Mouse (Mus musculus) limb, embryonic 15.5 days (tissue): ENCODE measurements around the gene Wfdc1. TPM values are rescaled to one million over a fixed set of nuclear protein-coding genes. Genes with fewer than 3 reads are reported as not detected.

Source experiments
- ATAC-seq: fragments of 200-750 bp; cut with Nextera tagmentation; 2 replicates; pipeline ENCODE4 v1.8.0; 2017; ENCODE audit warnings: low read depth, moderate TSS enrichment; ENCODE audit not compliant: insufficient number of reproducible peaks, low FRiP score, low TSS enrichment
- H3K27ac ChIP-seq: fragments of 300-500 bp; sonication (generic); 2 replicates; pipeline ENCODE4 v1.5.1; 2015; ENCODE audit warnings: moderate library complexity, mild to moderate bottlenecking, inconsistent platforms
- H3K27me3 ChIP-seq: fragments of 300-500 bp; sonication (generic); 2 replicates; pipeline ENCODE4 v1.6.1; 2015; ENCODE audit warnings: inconsistent platforms
- H3K36me3 ChIP-seq: fragments of 300-500 bp; sonication (generic); 2 replicates; pipeline ENCODE4 v1.6.1; 2015; ENCODE audit warnings: inconsistent platforms
- H3K4me1 ChIP-seq: fragments of 300-500 bp; sonication (generic); 2 replicates; pipeline ENCODE4 v1.6.1; 2015; ENCODE audit warnings: inconsistent platforms
- H3K4me2 ChIP-seq: fragments of 300-500 bp; sonication (generic); 2 replicates; pipeline ENCODE4 v1.6.1; 2015; ENCODE audit warnings: mild to moderate bottlenecking, inconsistent platforms
- H3K4me3 ChIP-seq: fragments of 300-500 bp; sonication (generic); 2 replicates; pipeline ENCODE4 v1.5.1; 2015; ENCODE audit warnings: mild to moderate bottlenecking, inconsistent platforms
- H3K9ac ChIP-seq: fragments of 300-500 bp; sonication (generic); 2 replicates; pipeline ENCODE4 v1.6.1; 2015; ENCODE audit warnings: inconsistent platforms
- H3K9me3 ChIP-seq: fragments of 300-500 bp; sonication (generic); 2 replicates; pipeline ENCODE4 v1.6.1; 2016; ENCODE audit warnings: inconsistent platforms
- WGBS: fragments of 180-500 bp; shearing (Covaris S2); methylation state at CpG from one replicate; pipeline ENCODE4 v1.1.7; 2015; 5-methylcytosine and 5-hydroxymethylcytosine counted together
- polyA plus RNA-seq: library from polyadenylated mRNA; unstranded; fragments of >200 nt; fragmentation: Nextera tagmentation; extraction: Ambion mirVana; gene quantifications from 2 replicates; pipeline ENCODE4 v1.2.1, GENCODE M21; 2015

Wfdc1 gene
- polyA plus RNA-seq, 1 experiment from 2014 or later: 1.5 TPM

- H3K9me3 ChIP-seq: no peaks in the 10 kb centered on the region
- H3K4me1 ChIP-seq: peaks cover 20% of the 10 kb centered on the region
- no peak overlapping the region for H3K9ac ChIP-seq
- H3K36me3 ChIP-seq: no peaks in the 10 kb centered on the region
- no peak for ATAC-seq
- H3K4me2 ChIP-seq: no peak overlapping the region
- 54% methylated on average over 12 of the region's 12 CpGs for WGBS
- H3K27me3 ChIP-seq: 0 out of 2 replicates have a peak, but pooled peaks cover 8% of the 10 kb centered on the region
- H3K4me3 ChIP-seq: no peak overlapping the region
- H3K27ac ChIP-seq: no peak overlapping the region
Observed at GRCm38 (mm10) chr8:119669284-119669683, 3.1 kb downstream of the Wfdc1 start.

- 43% methylated on average over 16 of the region's 16 CpGs for WGBS
- Histone ChIP-seq H3K4me1 (peaks cover 17% of the 10 kb centered on the region), H3K36me3 (no peaks in the 10 kb centered on the region), H3K9ac (no peak overlapping the region), H3K27ac (peak overlapping the region; percentile 43), H3K4me3 (no peak overlapping the region), H3K27me3 (0 out of 2 replicates have a peak, but pooled peaks cover 8% of the 10 kb centered on the region), H3K9me3 (no peaks in the 10 kb centered on the region), H3K4me2 (no peak overlapping the region)
- ATAC-seq: no peak
Observed at GRCm38 (mm10) chr8:119670419-119671091, 4.4 kb downstream of the Wfdc1 start.

GRCm38 (mm10) chr8:119673976-119674555 is 7.9 kb downstream of the Wfdc1 start:
- peaks cover 14% of the 10 kb centered on the region for H3K4me1 ChIP-seq
- H3K36me3 ChIP-seq: no peaks in the 10 kb centered on the region
- no peak overlapping the region for H3K4me3 ChIP-seq
- 75% methylated on average over 11 of the region's 11 CpGs for WGBS
- no peak for ATAC-seq
- H3K27ac ChIP-seq: no peak overlapping the region
- no peaks in the 10 kb centered on the region for H3K27me3 ChIP-seq
- H3K9ac ChIP-seq: no peak overlapping the region
- no peaks in the 10 kb centered on the region for H3K9me3 ChIP-seq
- no peak overlapping the region for H3K4me2 ChIP-seq

GRCm38 (mm10) chr8:119675457-119675856 is 9.3 kb downstream of the Wfdc1 start:
- Histone ChIP-seq H3K4me2 (no peak overlapping the region), H3K27me3 (no peaks in the 10 kb centered on the region), H3K27ac (no peak overlapping the region), H3K36me3 (no peaks in the 10 kb centered on the region), H3K4me1 (peaks cover 14% of the 10 kb centered on the region), H3K9me3 (no peaks in the 10 kb centered on the region), H3K4me3 (no peak overlapping the region), H3K9ac (no peak overlapping the region)
- 81% methylated on average over 5 of the region's 5 CpGs for WGBS
- no peak for ATAC-seq

GRCm38 (mm10) chr8:119676389-119676788 is 10.2 kb downstream of the Wfdc1 start:
- Histone ChIP-seq H3K9me3 (no peaks in the 10 kb centered on the region), H3K4me2 (no peak overlapping the region), H3K27me3 (no peaks in the 10 kb centered on the region), H3K9ac (no peak overlapping the region), H3K4me3 (no peak overlapping the region), H3K36me3 (no peaks in the 10 kb centered on the region), H3K4me1 (peaks cover 7% of the 10 kb centered on the region), H3K27ac (no peak overlapping the region)
- ATAC-seq: no peak
- 12% methylated on average over 8 of the region's 8 CpGs for WGBS

GRCm38 (mm10) chr8:119678138-119678843 is 12.1 kb downstream of the Wfdc1 start:
- Histone ChIP-seq H3K9me3 (no peaks in the 10 kb centered on the region), H3K27me3 (no peaks in the 10 kb centered on the region), H3K27ac (no peak overlapping the region), H3K4me2 (peak overlapping the region; percentile 19; the same call in 1 of the 2 replicates), H3K4me1 (peaks cover 7% of the 10 kb centered on the region), H3K36me3 (no peaks in the 10 kb centered on the region), H3K4me3 (peak overlapping the region; percentile 12), H3K9ac (no peak overlapping the region)
- WGBS: 4% methylated on average over 18 of the region's 18 CpGs
- ATAC-seq: no peak

GRCm38 (mm10) chr8:119679184-119679583 is 13.0 kb downstream of the Wfdc1 start:
- Histone ChIP-seq H3K36me3 (no peaks in the 10 kb centered on the region), H3K4me2 (no peak overlapping the region), H3K9ac (no peak overlapping the region), H3K27ac (no peak overlapping the region), H3K4me3 (no peak overlapping the region), H3K27me3 (no peaks in the 10 kb centered on the region), H3K4me1 (peaks cover 7% of the 10 kb centered on the region), H3K9me3 (no peaks in the 10 kb centered on the region)
- ATAC-seq: no peak
- 74% methylated on average over 14 of the region's 14 CpGs for WGBS

GRCm38 (mm10) chr8:119690602-119691001 is 24.4 kb downstream of the Wfdc1 start:
- H3K36me3 ChIP-seq: no peaks in the 10 kb centered on the region
- WGBS: 53% methylated on average over 6 of the region's 6 CpGs
- H3K4me3 ChIP-seq: no peak overlapping the region
- no peak overlapping the region for H3K27ac ChIP-seq
- no peak for ATAC-seq
- H3K4me1 ChIP-seq: 0 out of 2 replicates have a peak, but pooled peaks cover 3% of the 10 kb centered on the region
- no peak overlapping the region for H3K4me2 ChIP-seq
- no peak overlapping the region for H3K9ac ChIP-seq
- H3K27me3 ChIP-seq: no peaks in the 10 kb centered on the region
- H3K9me3 ChIP-seq: no peaks in the 10 kb centered on the region

GRCm38 (mm10) chr8:119691989-119692388 is 25.8 kb downstream of the Wfdc1 start:
- H3K4me1 ChIP-seq: 0 out of 2 replicates have a peak, but pooled peaks cover 3% of the 10 kb centered on the region
- H3K36me3 ChIP-seq: no peaks in the 10 kb centered on the region
- no peaks in the 10 kb centered on the region for H3K9me3 ChIP-seq
- 74% methylated on average over 4 of the region's 4 CpGs for WGBS
- no peak for ATAC-seq
- H3K4me3 ChIP-seq: no peak overlapping the region
- no peak overlapping the region for H3K4me2 ChIP-seq
- H3K9ac ChIP-seq: no peak overlapping the region
- no peak overlapping the region for H3K27ac ChIP-seq
- H3K27me3 ChIP-seq: no peaks in the 10 kb centered on the region

GRCm38 (mm10) chr8:119694696-119695095 is 28.5 kb downstream of the Wfdc1 start:
- H3K27ac ChIP-seq: no peak overlapping the region
- H3K4me3 ChIP-seq: no peak overlapping the region
- 59% methylated on average over 7 of the region's 7 CpGs for WGBS
- H3K9me3 ChIP-seq: no peaks in the 10 kb centered on the region
- H3K27me3 ChIP-seq: peaks cover 23% of the 10 kb centered on the region
- ATAC-seq: no peak
- no peak overlapping the region for H3K9ac ChIP-seq
- peaks cover 8% of the 10 kb centered on the region for H3K4me1 ChIP-seq
- no peak overlapping the region for H3K4me2 ChIP-seq
- H3K36me3 ChIP-seq: no peaks in the 10 kb centered on the region

- 64% methylated on average over 2 of the region's 2 CpGs for WGBS
- H3K9me3 ChIP-seq: no peaks in the 10 kb centered on the region
- no peak for ATAC-seq
- no peak overlapping the region for H3K9ac ChIP-seq
- H3K27me3 ChIP-seq: peaks cover 45% of the 10 kb centered on the region
- H3K27ac ChIP-seq: no peak overlapping the region
- H3K4me1 ChIP-seq: peaks cover 12% of the 10 kb centered on the region
- no peaks in the 10 kb centered on the region for H3K36me3 ChIP-seq
- H3K4me2 ChIP-seq: no peak overlapping the region
- H3K4me3 ChIP-seq: no peak overlapping the region
Observed at GRCm38 (mm10) chr8:119697163-119697562, 31.0 kb downstream of the Wfdc1 start.

GRCm38 (mm10) chr8:119698960-119699359 is 32.8 kb downstream of the Wfdc1 start:
- peaks cover 54% of the 10 kb centered on the region for H3K27me3 ChIP-seq
- peak overlapping the region; percentile 31; the same call in 1 of the 2 replicates for H3K4me3 ChIP-seq
- H3K9ac ChIP-seq: no peak overlapping the region
- no peaks in the 10 kb centered on the region for H3K36me3 ChIP-seq
- no peaks in the 10 kb centered on the region for H3K9me3 ChIP-seq
- H3K4me2 ChIP-seq: peak overlapping the region; percentile 39
- ATAC-seq: no peak
- H3K4me1 ChIP-seq: peaks cover 12% of the 10 kb centered on the region
- 2% methylated on average over 12 of the region's 12 CpGs for WGBS
- no peak overlapping the region for H3K27ac ChIP-seq
